Mouse (Mus musculus) hindbrain, embryonic 11.5 days (tissue): ENCODE data around the gene Scimp. TPM values are rescaled to one million over a fixed set of nuclear protein-coding genes. Genes with fewer than 3 reads are reported as not detected.
A peak's percentile ranks its signal among the peaks of the same experiment; 100 is the strongest.

Source experiments
- ATAC-seq: fragments of 200-750 bp; cut with Nextera tagmentation; 2 replicates; pipeline ENCODE4 v1.8.0; 2017; ENCODE audit warnings: mild to moderate bottlenecking, moderate TSS enrichment, moderate library complexity; ENCODE audit not compliant: low FRiP score
- DNase-seq: peaks from one replicate; pipeline ENCODE4 v3.0.0-alpha.2; 2015; ENCODE audit warnings: low spot score
- H3K27ac ChIP-seq: fragments of 300-500 bp; sonication (generic); 2 replicates; pipeline ENCODE4 v1.5.1; 2014; ENCODE audit warnings: mild to moderate bottlenecking, low read depth, low read length
- H3K27me3 ChIP-seq: fragments of 300-500 bp; sonication (generic); 2 replicates; pipeline ENCODE4 v1.6.1; 2014; ENCODE audit warnings: mild to moderate bottlenecking, low read length, moderate library complexity, mixed read lengths; ENCODE audit not compliant: control insufficient read depth, insufficient read depth
- H3K36me3 ChIP-seq: fragments of 300-500 bp; sonication (generic); 2 replicates; pipeline ENCODE4 v1.6.1; 2014; ENCODE audit warnings: mild to moderate bottlenecking, low read length, moderate library complexity, mixed read lengths; ENCODE audit not compliant: control insufficient read depth, insufficient read depth
- H3K4me1 ChIP-seq: fragments of 300-500 bp; sonication (generic); replicated peaks from 2 replicates; pipeline ENCODE4 v1.6.1; 2014; ENCODE audit warnings: low read length, mixed read lengths; ENCODE audit not compliant: control insufficient read depth, insufficient read depth
- H3K4me2 ChIP-seq: fragments of 300-500 bp; sonication (generic); replicated peaks from 2 replicates; pipeline ENCODE4 v1.6.1; 2014; ENCODE audit warnings: mild to moderate bottlenecking, low read depth, low read length
- H3K4me3 ChIP-seq: fragments of 300-500 bp; sonication (generic); 2 replicates; pipeline ENCODE4 v1.5.1; 2014; ENCODE audit warnings: low read depth, low read length
- H3K9ac ChIP-seq: fragments of 300-500 bp; sonication (generic); 2 replicates; pipeline ENCODE4 v1.6.1; 2014; ENCODE audit warnings: low read depth, low read length
- H3K9me3 ChIP-seq: fragments of 300-500 bp; sonication (generic); 2 replicates; pipeline ENCODE4 v1.6.1; 2016; ENCODE audit warnings: low read length; ENCODE audit not compliant: control insufficient read depth
- WGBS: fragments of 180-500 bp; shearing (Covaris S2); extraction: QIAGEN DNeasy Blood & Tissue Kit; methylation state at CpG from one replicate; pipeline ENCODE4 v1.1.7; 2014; 5-methylcytosine and 5-hydroxymethylcytosine counted together
- polyA plus RNA-seq: library from polyadenylated mRNA; unstranded; fragments of >200 nt; fragmentation: Nextera tagmentation; extraction: Ambion mirVana; gene quantifications from 2 replicates; pipeline ENCODE4 v1.2.1, GENCODE M21; 2014

Gene Scimp
- polyA plus RNA-seq, 1 experiment from 2014 or later = 0.22 TPM

DNA sequence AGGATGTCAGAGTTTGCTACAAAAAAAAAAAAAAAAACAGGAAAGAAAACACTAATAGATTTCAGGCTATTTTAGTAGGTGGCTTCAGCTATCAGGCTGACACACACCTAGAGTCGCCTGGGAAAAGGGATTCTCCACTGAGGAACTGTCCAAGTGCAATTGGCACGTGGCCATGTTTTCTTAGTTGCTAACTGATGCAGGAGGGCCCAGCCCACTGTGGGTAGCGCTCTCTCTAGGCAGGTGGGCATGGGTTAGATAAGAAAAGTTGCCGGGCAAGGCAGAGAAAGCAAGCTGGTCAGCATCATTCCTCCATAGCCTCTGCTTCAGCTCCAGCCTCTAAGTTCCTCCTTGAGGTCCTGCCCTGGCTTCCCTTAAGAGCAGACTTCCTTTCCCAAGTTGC, 4.4 kb upstream of the Scimp start:
- WGBS = 80% methylated on average over 4 of the region's 4 CpGs
- Histone ChIP-seq H3K4me3 (no peak overlapping the region), H3K27ac (no peak overlapping the region), H3K36me3 (no peaks in the 10 kb centered on the region), H3K9me3 (no peaks in the 10 kb centered on the region), H3K4me2 (no peak overlapping the region), H3K9ac (no peak overlapping the region), H3K27me3 (no peaks in the 10 kb centered on the region), H3K4me1 (no peaks in the 10 kb centered on the region)
- ATAC-seq = no peak
- no peak for DNase-seq

DNA sequence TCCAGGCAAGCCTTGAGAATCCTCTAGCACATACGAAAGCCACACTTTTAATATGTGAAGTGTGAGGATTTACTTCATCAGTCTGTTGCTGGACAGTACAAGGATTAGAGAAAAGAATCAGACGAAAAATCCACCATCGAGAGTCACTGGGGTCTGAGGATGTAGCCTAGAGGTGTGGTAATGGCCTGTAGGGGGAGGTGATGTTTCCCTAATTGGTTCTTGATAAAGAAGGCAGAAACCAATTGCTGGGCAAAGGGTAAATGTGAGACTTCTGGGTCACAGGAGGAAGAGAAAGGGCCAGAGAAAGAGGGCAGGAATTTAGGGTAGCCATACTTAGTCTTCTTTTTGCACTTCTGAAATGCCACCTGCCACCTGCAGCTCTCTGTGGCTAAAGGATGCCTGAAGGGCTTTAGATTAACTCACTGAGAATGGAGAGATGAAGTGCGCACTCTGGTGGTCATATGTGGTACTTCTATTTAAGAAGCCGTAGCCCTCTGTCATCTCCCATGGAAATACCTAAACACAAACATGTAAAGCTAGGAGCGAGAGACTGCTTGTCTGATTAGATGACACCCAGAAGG, 3.2 kb upstream of the Scimp start:
- H3K27ac ChIP-seq = no peak overlapping the region
- no peak for ATAC-seq
- WGBS = 30% methylated on average over 6 of the region's 6 CpGs

DNA sequence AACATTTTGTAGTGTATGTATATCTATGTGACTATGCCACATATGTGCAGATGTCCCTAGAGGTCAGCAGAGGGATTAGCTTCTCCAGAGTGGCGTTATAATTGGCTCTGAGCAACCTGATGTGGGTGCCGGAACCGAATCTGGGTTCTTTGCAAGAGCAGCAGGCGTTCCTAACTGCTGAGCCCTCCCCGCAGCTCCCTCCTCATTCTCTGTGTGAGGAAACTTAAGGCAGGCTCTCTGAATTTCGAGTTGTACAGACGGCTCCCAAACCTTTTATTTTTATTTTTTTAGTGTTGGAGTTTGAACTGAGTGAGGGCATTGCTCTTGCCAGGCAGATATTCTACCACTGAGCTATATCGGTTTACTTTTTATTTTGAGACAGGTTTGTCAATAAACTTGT, 2.7 kb upstream of the Scimp start:
- Histone ChIP-seq H3K9me3 (no peaks in the 10 kb centered on the region), H3K27me3 (no peaks in the 10 kb centered on the region), H3K4me1 (no peaks in the 10 kb centered on the region), H3K36me3 (no peaks in the 10 kb centered on the region), H3K4me3 (no peak overlapping the region), H3K27ac (no peak overlapping the region), H3K4me2 (no peak overlapping the region), H3K9ac (no peak overlapping the region)
- ATAC-seq (no peak), DNase-seq (no peak)
- 86% methylated on average over 8 of the region's 8 CpGs for WGBS

More for the DNA sequence above, 3.2 kb upstream of the Scimp start:
- H3K9ac ChIP-seq = no peak overlapping the region
- H3K4me1 ChIP-seq = no peaks in the 10 kb centered on the region
- no peaks in the 10 kb centered on the region for H3K36me3 ChIP-seq
- no peak overlapping the region for H3K4me2 ChIP-seq
- DNase-seq = peak; percentile 81
- H3K9me3 ChIP-seq = no peaks in the 10 kb centered on the region
- no peak overlapping the region for H3K4me3 ChIP-seq
- no peaks in the 10 kb centered on the region for H3K27me3 ChIP-seq

DNA sequence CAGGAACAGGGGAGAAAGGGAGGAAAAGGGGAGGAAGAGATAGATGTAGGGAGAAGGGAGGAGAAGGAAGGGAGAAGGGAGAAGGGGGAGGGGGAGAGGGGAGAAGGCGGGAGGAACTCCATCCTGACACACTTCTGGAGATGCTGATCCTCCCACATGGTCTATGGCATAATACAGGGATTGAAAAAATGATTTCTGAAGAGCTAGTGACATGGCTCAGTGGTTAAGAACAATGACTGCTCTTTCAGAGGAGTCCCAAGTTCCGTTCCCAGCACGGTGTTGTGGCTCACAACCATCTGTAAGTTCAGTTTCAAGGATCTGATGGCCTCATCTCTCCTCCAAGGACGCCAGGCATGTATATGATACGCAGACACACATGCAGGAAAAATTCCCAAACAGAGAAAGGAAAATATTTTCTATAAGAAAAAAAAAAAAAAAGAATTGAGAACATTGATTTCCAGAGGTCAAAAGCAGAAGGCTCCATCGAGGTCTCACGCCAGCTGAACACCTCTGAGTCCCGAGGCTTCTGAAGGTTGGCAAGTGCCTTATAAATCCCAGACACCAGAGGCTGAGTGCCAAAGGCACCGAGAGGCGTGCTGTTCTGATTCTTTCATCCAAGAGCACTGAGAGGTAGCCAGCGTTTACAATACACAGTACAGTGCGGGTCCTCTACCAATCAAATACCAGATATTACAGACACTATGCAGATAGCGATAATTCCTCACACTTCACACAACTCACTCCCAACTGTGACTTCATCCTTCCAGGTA, 730 bp downstream of the Scimp start:
- Histone ChIP-seq H3K4me3 (no peak overlapping the region), H3K27ac (no peak overlapping the region), H3K4me2 (no peak overlapping the region), H3K4me1 (no peaks in the 10 kb centered on the region), H3K27me3 (no peaks in the 10 kb centered on the region), H3K36me3 (no peaks in the 10 kb centered on the region), H3K9me3 (no peaks in the 10 kb centered on the region), H3K9ac (no peak overlapping the region)
- WGBS = 81% methylated on average over 13 of the region's 13 CpGs
- DNase-seq (no peak), ATAC-seq (no peak)

DNA sequence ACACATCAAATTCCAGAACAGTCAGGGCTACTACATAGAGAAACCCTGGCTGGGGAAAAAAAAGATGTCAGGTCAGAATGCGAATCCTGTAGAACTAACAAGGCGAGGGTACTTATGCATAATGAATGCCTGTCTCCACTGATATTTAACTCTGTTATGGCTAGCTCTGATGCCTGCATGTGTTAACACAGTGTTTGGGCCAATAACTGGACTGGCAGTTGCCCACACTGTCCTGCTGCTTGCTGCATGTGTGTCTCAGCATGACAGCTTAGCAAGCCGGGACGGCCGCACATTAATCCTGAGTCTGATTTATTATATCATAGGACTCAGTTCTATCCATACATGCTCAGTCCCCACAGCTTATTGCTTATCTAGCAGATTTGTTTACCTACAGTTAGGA, 1.3 kb downstream of the Scimp start:
- no peaks in the 10 kb centered on the region for H3K9me3 ChIP-seq
- no peak for DNase-seq
- H3K36me3 ChIP-seq = no peaks in the 10 kb centered on the region
- no peak for ATAC-seq
- no peak overlapping the region for H3K27ac ChIP-seq
- H3K4me2 ChIP-seq = no peak overlapping the region
- H3K9ac ChIP-seq = no peak overlapping the region
- WGBS = 87% methylated on average over 5 of the region's 5 CpGs
- no peaks in the 10 kb centered on the region for H3K4me1 ChIP-seq
- H3K27me3 ChIP-seq = no peaks in the 10 kb centered on the region
- no peak overlapping the region for H3K4me3 ChIP-seq

DNA sequence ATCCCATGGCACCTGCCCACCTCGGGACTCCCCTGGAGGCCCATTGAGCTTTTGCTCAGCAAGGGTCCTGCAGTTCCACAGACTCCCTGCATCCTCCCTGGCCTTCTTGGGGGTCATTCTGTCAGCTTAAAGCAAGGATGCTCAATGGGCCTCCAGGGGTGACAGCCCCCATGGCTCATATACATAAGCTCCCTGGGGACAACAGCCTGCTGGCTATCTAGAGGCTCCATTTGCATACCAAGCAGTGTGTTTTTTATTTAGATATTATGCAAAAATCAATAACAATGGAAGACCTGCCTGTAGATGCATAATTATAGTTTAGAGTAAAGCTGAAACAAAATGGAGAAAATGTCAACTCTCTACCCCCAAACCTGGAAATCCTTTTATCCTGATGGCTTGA, 3.4 kb downstream of the Scimp start:
- ATAC-seq (no peak), DNase-seq (no peak)
- Histone ChIP-seq H3K9me3 (no peaks in the 10 kb centered on the region), H3K4me3 (no peak overlapping the region), H3K9ac (no peak overlapping the region), H3K4me2 (no peak overlapping the region), H3K27me3 (no peaks in the 10 kb centered on the region), H3K36me3 (no peaks in the 10 kb centered on the region), H3K4me1 (no peaks in the 10 kb centered on the region), H3K27ac (no peak overlapping the region)
- WGBS = 8% methylated on average over 1 of the region's 1 CpGs

DNA sequence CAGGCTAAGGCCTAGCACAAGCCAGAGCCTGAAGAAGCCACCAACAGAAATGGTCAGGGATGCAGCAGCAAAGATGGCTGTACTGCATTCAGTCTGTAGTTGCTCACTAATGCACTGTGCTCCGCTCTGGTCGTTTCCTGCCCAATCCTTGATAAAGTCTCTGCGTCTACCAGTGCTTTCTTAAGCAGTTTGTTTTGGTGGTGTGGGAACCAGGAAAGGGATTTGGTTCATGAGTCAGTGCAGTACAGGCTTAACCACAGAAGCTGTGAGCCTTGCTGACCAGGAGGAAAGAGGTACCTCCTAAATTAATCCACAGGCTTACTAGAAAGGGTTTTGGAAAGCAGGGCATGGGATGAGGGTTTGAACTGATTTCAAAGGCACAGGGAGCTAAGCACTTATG, 4.3 kb downstream of the Scimp start:
- DNase-seq (no peak), ATAC-seq (no peak)
- 77% methylated on average over 3 of the region's 3 CpGs for WGBS
- Histone ChIP-seq H3K36me3 (no peaks in the 10 kb centered on the region), H3K4me3 (no peak overlapping the region), H3K9me3 (no peaks in the 10 kb centered on the region), H3K27me3 (no peaks in the 10 kb centered on the region), H3K4me1 (no peaks in the 10 kb centered on the region), H3K4me2 (no peak overlapping the region), H3K27ac (no peak overlapping the region), H3K9ac (no peak overlapping the region)

DNA sequence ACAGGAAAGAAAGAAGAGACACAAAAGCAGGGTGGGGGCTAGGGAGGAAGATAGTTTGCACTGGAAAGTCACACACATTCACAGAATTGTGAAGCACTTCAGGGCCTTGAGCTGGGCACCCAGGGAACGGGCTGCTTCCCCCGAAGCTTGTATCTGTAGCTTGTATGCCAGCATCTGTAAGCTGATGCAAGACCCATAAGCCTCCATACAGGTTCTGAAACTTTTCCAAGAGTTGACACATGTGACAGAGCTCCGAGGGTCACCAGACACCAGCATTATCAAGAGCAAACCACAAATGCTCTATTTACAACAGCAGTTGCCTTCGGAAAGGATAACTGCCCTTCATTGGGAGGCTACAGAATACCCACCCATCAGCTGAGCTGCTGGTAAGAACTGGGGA, 4.8 kb downstream of the Scimp start:
- no peaks in the 10 kb centered on the region for H3K4me1 ChIP-seq
- H3K27ac ChIP-seq = no peak overlapping the region
- H3K9me3 ChIP-seq = no peaks in the 10 kb centered on the region
- H3K27me3 ChIP-seq = no peaks in the 10 kb centered on the region
- no peak overlapping the region for H3K9ac ChIP-seq
- no peak for ATAC-seq
- H3K4me2 ChIP-seq = no peak overlapping the region
- no peak overlapping the region for H3K4me3 ChIP-seq
- WGBS = 91% methylated on average over 4 of the region's 4 CpGs
- DNase-seq = no peak
- no peaks in the 10 kb centered on the region for H3K36me3 ChIP-seq

DNA sequence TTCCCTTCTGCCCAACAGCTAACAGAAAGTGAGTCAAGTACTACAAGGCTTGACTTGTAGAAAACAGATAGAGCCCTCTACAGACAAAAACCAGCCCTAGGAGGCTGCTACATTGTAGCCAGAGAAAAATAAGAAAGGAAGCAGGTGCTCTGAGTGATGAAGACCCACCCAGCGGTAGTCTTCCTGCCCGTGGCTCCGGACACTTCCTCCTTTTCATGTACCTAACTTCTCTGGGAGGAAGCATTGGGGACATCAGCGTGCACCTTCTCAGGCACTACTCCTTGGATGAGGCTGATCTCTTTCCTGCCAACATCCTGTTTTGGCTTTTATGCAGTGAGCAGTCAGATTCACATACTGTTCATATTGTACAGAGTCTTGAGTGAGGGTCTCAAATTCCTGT, 5.7 kb downstream of the Scimp start:
- Histone ChIP-seq H3K4me2 (no peak overlapping the region), H3K9me3 (no peaks in the 10 kb centered on the region), H3K9ac (no peak overlapping the region), H3K27me3 (no peaks in the 10 kb centered on the region), H3K27ac (no peak overlapping the region), H3K4me3 (no peak overlapping the region), H3K4me1 (no peaks in the 10 kb centered on the region), H3K36me3 (no peaks in the 10 kb centered on the region)
- WGBS = 90% methylated on average over 4 of the region's 4 CpGs
- DNase-seq (no peak), ATAC-seq (no peak)
